Mouse (Mus musculus): ENCODE measurements around the gene Pml. TPM values are rescaled to one million over a fixed set of nuclear protein-coding genes. Genes with fewer than 3 reads are reported as not detected.

The Pml gene
- total and polyA plus RNA-seq, 2 experiments from 2014 or later = 3.4 to 3.7 TPM

- no peaks in the 10 kb centered on the region for H3K9me3 ChIP-seq (ENCODE audit: low read length)
- H3K27ac ChIP-seq (ENCODE audit: low read depth, low read length) = no peak overlapping the region
- H3K4me1 ChIP-seq (ENCODE audit: insufficient read depth) = 0 out of 2 replicates have a peak, but pooled peaks cover 2% of the 10 kb centered on the region
- 32% methylated on average over 9 of the region's 9 CpGs for WGBS
- H3K36me3 ChIP-seq (ENCODE audit: insufficient read depth) = no peaks in the 10 kb centered on the region
- no peak for ATAC-seq
- TF ChIP-seq CTCF (IDR thresholded peaks at IDR 0.05; ENCODE audit: low read depth) = no peak
- peak; percentile 32 for DNase-seq
- H3K4me3 ChIP-seq (ENCODE audit: low read depth, low read length) = no peak overlapping the region
- H3K4me2 ChIP-seq (ENCODE audit: low read depth) = no peak overlapping the region
- no peak overlapping the region for H3K9ac ChIP-seq
- no peaks in the 10 kb centered on the region for H3K27me3 ChIP-seq (ENCODE audit: insufficient read depth, low read length)
Measured at GRCm38 (mm10) chr9:58241780-58242485, 7.7 kb downstream of the Pml start.

GRCm38 (mm10) chr9:58234502-58235015, 15.0 kb downstream of the Pml start:
- H3K9ac ChIP-seq = no peak overlapping the region

GRCm38 (mm10) chr9:58232374-58232773, 17.2 kb downstream of the Pml start:
- H3K27ac ChIP-seq (ENCODE audit: low read depth, low read length) = no peak overlapping the region
- no peaks in the 10 kb centered on the region for H3K9me3 ChIP-seq (ENCODE audit: low read length)
- no peak overlapping the region for H3K9ac ChIP-seq
- peaks cover 19% of the 10 kb centered on the region for H3K36me3 ChIP-seq (ENCODE audit: insufficient read depth)
- TF ChIP-seq CTCF (IDR thresholded peaks at IDR 0.05; ENCODE audit: low read depth) = no peak
- no peak overlapping the region for H3K4me3 ChIP-seq (ENCODE audit: low read depth, low read length)
- ATAC-seq (no peak), DNase-seq (no peak)
- 85% methylated on average over 5 of the region's 5 CpGs for WGBS
- no peaks in the 10 kb centered on the region for H3K4me1 ChIP-seq (ENCODE audit: insufficient read depth)
- H3K4me2 ChIP-seq (ENCODE audit: low read depth) = no peak overlapping the region
- H3K27me3 ChIP-seq (ENCODE audit: insufficient read depth, low read length) = no peaks in the 10 kb centered on the region

More at GRCm38 (mm10) chr9:58234502-58235015, 15.0 kb downstream of the Pml start:
- TF ChIP-seq CTCF (IDR thresholded peaks at IDR 0.05; ENCODE audit: low read depth) = no peak
- H3K36me3 ChIP-seq (ENCODE audit: insufficient read depth) = peaks cover 11% of the 10 kb centered on the region
- H3K9me3 ChIP-seq (ENCODE audit: low read length) = no peaks in the 10 kb centered on the region
- H3K27me3 ChIP-seq (ENCODE audit: insufficient read depth, low read length) = no peaks in the 10 kb centered on the region
- WGBS = 98% methylated on average over 28 of the region's 28 CpGs
- H3K4me3 ChIP-seq (ENCODE audit: low read depth, low read length) = no peak overlapping the region
- ATAC-seq = no peak
- no peaks in the 10 kb centered on the region for H3K4me1 ChIP-seq (ENCODE audit: insufficient read depth)
- H3K27ac ChIP-seq (ENCODE audit: low read depth, low read length) = no peak overlapping the region
- DNase-seq = no peak
- H3K4me2 ChIP-seq (ENCODE audit: low read depth) = no peak overlapping the region

GRCm38 (mm10) chr9:58231746-58232145, 17.8 kb downstream of the Pml start:
- Histone ChIP-seq H3K4me3 (ENCODE audit: low read depth, low read length) (no peak overlapping the region), H3K4me2 (ENCODE audit: low read depth) (no peak overlapping the region), H3K36me3 (ENCODE audit: insufficient read depth) (peaks cover 19% of the 10 kb centered on the region), H3K27ac (ENCODE audit: low read depth, low read length) (no peak overlapping the region), H3K9me3 (ENCODE audit: low read length) (no peaks in the 10 kb centered on the region), H3K27me3 (ENCODE audit: insufficient read depth, low read length) (no peaks in the 10 kb centered on the region), H3K4me1 (ENCODE audit: insufficient read depth) (no peaks in the 10 kb centered on the region), H3K9ac (no peak overlapping the region)
- ATAC-seq = no peak
- TF ChIP-seq CTCF (IDR thresholded peaks at IDR 0.05; ENCODE audit: low read depth) = no peak
- no peak for DNase-seq
- 83% methylated on average over 6 of the region's 6 CpGs for WGBS

GRCm38 (mm10) chr9:58228777-58229466, 20.7 kb downstream of the Pml start:
- no peaks in the 10 kb centered on the region for H3K9me3 ChIP-seq (ENCODE audit: low read length)
- no peak for TF ChIP-seq CTCF (IDR thresholded peaks at IDR 0.05; ENCODE audit: low read depth)
- H3K4me1 ChIP-seq (ENCODE audit: insufficient read depth) = no peaks in the 10 kb centered on the region
- no peak for ATAC-seq
- WGBS = 95% methylated on average over 9 of the region's 9 CpGs
- no peak overlapping the region for H3K9ac ChIP-seq
- H3K4me3 ChIP-seq (ENCODE audit: low read depth, low read length) = no peak overlapping the region
- DNase-seq = no peak
- peaks cover 12% of the 10 kb centered on the region for H3K36me3 ChIP-seq (ENCODE audit: insufficient read depth)
- H3K4me2 ChIP-seq (ENCODE audit: low read depth) = no peak overlapping the region
- no peaks in the 10 kb centered on the region for H3K27me3 ChIP-seq (ENCODE audit: insufficient read depth, low read length)
- H3K27ac ChIP-seq (ENCODE audit: low read depth, low read length) = no peak overlapping the region

DNA sequence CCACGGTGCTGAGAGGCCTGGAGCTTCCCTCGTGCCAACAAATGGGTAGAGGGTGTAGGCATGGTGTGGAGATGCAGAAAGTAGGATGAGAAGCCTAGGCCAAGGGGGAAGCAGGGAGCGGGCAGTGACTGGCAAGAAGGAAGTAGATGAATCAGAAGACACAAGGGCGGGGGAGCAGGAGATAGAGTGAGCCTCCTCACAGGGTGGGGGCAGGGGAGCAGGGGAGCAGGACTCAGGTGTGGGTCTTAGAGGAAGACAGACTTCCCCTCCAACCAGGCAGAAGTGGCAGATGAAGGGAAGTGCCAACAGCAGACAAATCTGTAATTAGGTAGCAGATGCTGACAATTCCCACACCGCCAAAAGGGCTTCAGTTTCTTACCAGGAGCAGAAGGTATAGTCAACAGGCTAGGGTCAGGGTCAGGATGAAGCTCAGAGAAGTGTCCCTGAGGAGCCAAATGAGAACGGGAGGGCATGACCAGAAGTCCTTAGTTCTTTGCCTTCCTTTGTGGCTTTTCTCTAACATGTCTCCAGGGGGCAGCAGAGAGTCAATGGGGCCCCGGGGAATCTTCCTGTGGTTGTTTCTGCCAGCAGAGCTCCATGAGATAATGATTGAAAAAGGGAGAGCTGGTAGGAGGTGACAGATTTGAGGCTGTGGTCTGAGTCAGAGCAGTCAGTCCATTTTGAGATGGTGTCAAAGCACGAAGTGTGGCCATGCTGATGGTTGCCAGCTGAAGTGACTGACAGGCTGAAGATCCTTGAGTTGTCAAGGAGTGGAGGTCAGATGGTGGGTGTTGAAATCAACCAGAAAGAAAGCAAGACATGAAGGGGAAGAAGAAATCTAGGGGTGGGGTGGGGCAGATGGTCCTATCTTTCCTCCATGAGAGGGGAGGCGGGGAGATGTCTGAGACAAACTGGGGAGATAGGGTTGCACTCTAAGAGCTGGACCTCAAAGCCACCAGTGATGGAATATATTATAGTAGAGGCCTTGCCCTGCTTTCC, 23.4 kb downstream of the Pml start:
- H3K9me3 ChIP-seq (ENCODE audit: low read length) = no peaks in the 10 kb centered on the region
- H3K4me1 ChIP-seq (ENCODE audit: insufficient read depth) = no peaks in the 10 kb centered on the region
- H3K4me2 ChIP-seq (ENCODE audit: low read depth) = no peak overlapping the region
- no peak overlapping the region for H3K4me3 ChIP-seq (ENCODE audit: low read depth, low read length)
- 68% methylated on average over 9 of the region's 9 CpGs for WGBS
- no peaks in the 10 kb centered on the region for H3K27me3 ChIP-seq (ENCODE audit: insufficient read depth, low read length)
- no peak overlapping the region for H3K9ac ChIP-seq
- peak; percentile 62 for TF ChIP-seq CTCF (IDR thresholded peaks at IDR 0.05; ENCODE audit: low read depth)
- H3K27ac ChIP-seq (ENCODE audit: low read depth, low read length) = no peak overlapping the region
- ATAC-seq (no peak), DNase-seq (no peak)
- H3K36me3 ChIP-seq (ENCODE audit: insufficient read depth) = peaks cover 9% of the 10 kb centered on the region

Measured in forebrain, postnatal 0 days (tissue).